In genomic region chr4:98725439-98725838, GRCm38 (mm10) we compare ENCODE assay signal across 15 mouse cellular contexts. TPM values are rescaled to one million over a fixed set of nuclear protein-coding genes. Genes with fewer than 3 reads are reported as not detected.
DNase-seq lines count a peak whose midpoint lies in the region; ATAC-seq and TF ChIP-seq lines count a peak whose summit lies in the region.
"Had no signal": no experiment of that assay in that cellular context is flagged by ENCODE, and none has a peak within 500 bp of the region (broad histone marks: within the 10 kb centered on the region; RNA-seq: fewer than 3 reads in every experiment).

No protein-coding gene starts in this region.

- H3K36me3 ChIP-seq in kidney, postnatal 0 days (ENCODE audit: insufficient read depth, low read length) = no peaks in the 10 kb centered on the region
- H3K36me3 ChIP-seq in ES-E14 (ENCODE audit: control insufficient read depth, insufficient read depth, low read length, poor library complexity, severe bottlenecking) = peaks cover 11% of the 10 kb centered on the region
- H3K36me3 ChIP-seq in embryonic facial prominence, embryonic 10.5 days (replicated peaks) = no peaks in the 10 kb centered on the region
- H3K36me3 ChIP-seq: forebrain, embryonic 15.5 days; limb, embryonic 15.5 days had no signal

- H3K27ac ChIP-seq in kidney, postnatal 0 days = no peak overlapping the region
- H3K27ac ChIP-seq in ES-E14 (ENCODE audit: insufficient read depth, low read depth, low read length, poor library complexity, severe bottlenecking) = peak overlapping the region; percentile 96; the same call in 1 of the 2 replicates
- no peak overlapping the region for H3K27ac ChIP-seq in embryonic facial prominence, embryonic 10.5 days (replicated peaks)
- H3K27ac ChIP-seq: forebrain, embryonic 15.5 days; limb, embryonic 15.5 days had no signal

- H3K9ac ChIP-seq in kidney, postnatal 0 days (ENCODE audit: low read depth, low read length) = no peak overlapping the region
- peak overlapping the region; percentile 42; the same call in 1 of the 2 replicates for H3K9ac ChIP-seq in ES-E14 (ENCODE audit: insufficient read depth, low read depth, low read length, poor library complexity, severe bottlenecking)
- H3K9ac ChIP-seq: forebrain, embryonic 15.5 days; limb, embryonic 15.5 days had no signal

- 0 out of 2 replicates have a peak, but pooled peaks cover 3% of the 10 kb centered on the region for H3K4me1 ChIP-seq in kidney, postnatal 0 days (replicated peaks; ENCODE audit: insufficient read depth, low read length)
- 0 out of 4 replicates have a peak, but pooled peaks cover 0 to 4% of the 10 kb centered on the region in 2 experiments for H3K4me1 ChIP-seq in ES-E14 (ENCODE audit: control insufficient read depth in 2 of 2, insufficient read depth in 2 of 2, low read length in 2 of 2, poor library complexity in 1 of 2)
- peaks cover 21% of the 10 kb centered on the region for H3K4me1 ChIP-seq in embryonic facial prominence, embryonic 10.5 days

- ATAC-seq in kidney, postnatal 0 days (replicated peaks; ENCODE audit: low FRiP score, low read depth) = no peak; the same call in 1 of the 2 replicates
- ATAC-seq in erythroblast, adult 5-6 weeks (replicated peaks; ENCODE audit: low FRiP score, poor library complexity, severe bottlenecking) = no peak
- ATAC-seq: forebrain, embryonic 15.5 days; Patski had no signal

- in situ Hi-C loops in ES-E14 (cut with MboI; ENCODE audit: low sequenced_read_pairs in 2 of 2, unreplicated experiment in 2 of 2) = loop anchor here (10.0 to 25.0 kb wide), 2 partner anchors 159 to 162 kb away; no protein-coding TSS in a partner anchor

- H3K9me3 ChIP-seq in kidney, postnatal 0 days (replicated peaks; ENCODE audit: low read length) = no peaks in the 10 kb centered on the region
- no peaks in the 10 kb centered on the region for H3K9me3 ChIP-seq in ES-E14 (ENCODE audit: control insufficient read depth, insufficient read depth, low read depth, low read length)
- no peaks in the 10 kb centered on the region for H3K9me3 ChIP-seq in embryonic facial prominence, embryonic 10.5 days
- H3K9me3 ChIP-seq: forebrain, embryonic 15.5 days; limb, embryonic 15.5 days had no signal

- peak; percentile 57 for TF ChIP-seq CTCF in kidney, postnatal 0 days (IDR thresholded peaks at IDR 0.05; ENCODE audit: low read depth)

- H3K27me3 ChIP-seq in kidney, postnatal 0 days (ENCODE audit: insufficient read depth, low read length) = 0 out of 2 replicates have a peak, but pooled peaks cover 7% of the 10 kb centered on the region
- peaks cover 40% of the 10 kb centered on the region for H3K27me3 ChIP-seq in embryonic facial prominence, embryonic 10.5 days (replicated peaks; ENCODE audit: low read depth, poor library complexity, severe bottlenecking)
- H3K27me3 ChIP-seq: Patski had no signal

- WGBS in kidney, postnatal 0 days = 41% methylated on average over 4 of the region's 4 CpGs
- 34% methylated on average over 4 of the region's 4 CpGs for WGBS in embryonic facial prominence, embryonic 10.5 days

- H3K4me2 ChIP-seq in kidney, postnatal 0 days (ENCODE audit: low read length) = no peak overlapping the region
- H3K4me2 ChIP-seq: forebrain, embryonic 15.5 days; limb, embryonic 15.5 days had no signal

- peak; percentile 69 for DNase-seq in kidney, postnatal 0 days (ENCODE audit: low spot score)
- no peak for DNase-seq in kidney, adult 8-10 months
- DNase-seq in A20 (ENCODE audit: low read depth, low spot score) (peak; percentile 21), ES-E14 (ENCODE audit: low read depth, low spot score) (peak; percentile 81)
- DNase-seq in embryonic facial prominence, embryonic 10.5 days (ENCODE audit: low spot score) = peak; percentile 29
- DNase-seq in thymus, postnatal 0 days (ENCODE audit: low spot score) = no peak
- no peak for DNase-seq in spleen, postnatal 10 days (ENCODE audit: low spot score in 2 of 2)
- DNase-seq: thymus, postnatal 14 days had no signal

- no peak overlapping the region for H3K4me3 ChIP-seq in kidney, postnatal 0 days (replicated peaks; ENCODE audit: low read depth, low read length)
- H3K4me3 ChIP-seq in ES-E14 (ENCODE audit: insufficient read depth in 1 of 2, low read depth in 1 of 2, low read length in 2 of 2, poor library complexity in 1 of 2, severe bottlenecking in 1 of 2) = peak overlapping the region; percentile 22 to 95; a peak in 1 of 4 replicates
- no peak overlapping the region for H3K4me3 ChIP-seq in embryonic facial prominence, embryonic 10.5 days
- H3K4me3 ChIP-seq: forebrain, embryonic 15.5 days; limb, embryonic 15.5 days; megakaryocyte, embryonic 14.5 days had no signal

TF ChIP-seq in ES-E14, 5 proteins besides CTCF, POLR2A, EP300 and RAD21:
- TF ChIP-seq CHD2 (IDR thresholded peaks at IDR 0.05; ENCODE audit: low read depth, low read length) = 0 out of 2 replicates have a peak, but pooled peaks have one; percentile 42
- no peak for TF ChIP-seq ZNF384 (IDR thresholded peaks at IDR 0.05; ENCODE audit: low read depth, low read length)
- TF ChIP-seq HCFC1 (IDR thresholded peaks at IDR 0.05; ENCODE audit: borderline replicate concordance, insufficient read depth, low read length) = no peak
- 0 out of 2 replicates have a peak, but pooled peaks have one; percentile 47 for TF ChIP-seq ZC3H11A (IDR thresholded peaks at IDR 0.05; ENCODE audit: borderline replicate concordance, low read depth, low read length)
- peak; percentile 93 for TF ChIP-seq MAFK (IDR thresholded peaks at IDR 0.05; ENCODE audit: insufficient read depth, low read depth, low read length)

RNA-seq across cellular contexts. Expression of gene L1td1, which starts 1.1 kb away (rescaled TPM):
- 0.18 and 0.24 TPM in 2 replicates for polyA plus RNA-seq in kidney, postnatal 0 days (2015; fragmentation: Nextera tagmentation; extraction: Ambion mirVana)
- 234 and 286 TPM in 2 replicates for total RNA-seq in ES-E14 (2012; rRNA removed)
- 0.35 and 0.44 TPM in 2 replicates for polyA plus RNA-seq in embryonic facial prominence, embryonic 10.5 days (2016; fragmentation: Nextera tagmentation; extraction: Ambion mirVana)
- total RNA-seq in erythroblast, adult 5-6 weeks (2015; ENCODE audit: low replicate concordance) = not detected in 2 replicates
- total RNA-seq in erythroblast, adult 5-6 weeks (2017; ENCODE audit: low replicate concordance) = not detected in 2 replicates
- not detected in 2 replicates for polyA plus RNA-seq in thymus, postnatal 0 days (2015; fragmentation: Nextera tagmentation; extraction: Ambion mirVana)
- total RNA-seq: heart, adult 8-10 months had no signal
- polyA plus RNA-seq: forebrain, embryonic 15.5 days; neural tube, embryonic 14.5 days; Patski had no signal

Comparison
In these comparisons a context has a peak if more than half of its experiments do, and no peak if none do; other contexts are left out.
1. DNase-seq: peak in kidney, postnatal 0 days (single experiment), A20 (single experiment), ES-E14 (single experiment) and embryonic facial prominence, embryonic 10.5 days (single experiment); none in kidney, adult 8-10 months (0 of 2), thymus, postnatal 0 days (single experiment) and spleen, postnatal 10 days (0 of 2).
2. H3K4me3 ChIP-seq: peak in ES-E14 (2 of 2); none in kidney, postnatal 0 days (single experiment) and embryonic facial prominence, embryonic 10.5 days (single experiment).